Mouse (Mus musculus) adrenal gland (tissue): ENCODE measurements around the gene Phyhipl.

Experiments used
- intact Hi-C: fragments of 180-260 bp; cut with DNase I; formaldehyde crosslinking; loops from one replicate; pipeline ENCODE4 v1.15.1; 2025
- long read RNA-seq, 2 experiments: library from polyadenylated mRNA; unstranded; transcript quantifications; one replicate each; pipeline ENCODE4 v2.0.0; 2020; ENCODE audit warnings: borderline replicate concordance in 1 of 2; ENCODE audit not compliant: insufficient replicate concordance in 1 of 2

Gene Phyhipl
- long read RNA-seq, experiment 1, partial matches to known transcripts = 0 of 4 reads
- long read RNA-seq, experiment 1, other reads (novel, unspliced or antisense) = 0 of 4 reads
- long read RNA-seq, experiment 2, partial matches to known transcripts = 0 of 5 reads
- long read RNA-seq, experiment 2, other reads (novel, unspliced or antisense) = 1 of 5 reads

- intact Hi-C loops = no loop called here
Measured at GRCm38 (mm10) chr10:70655828-70656227, at the start of gene Phyhipl. TSS of gene Phyhipl (minus strand) at chr10:70655965.

GRCm38 (mm10) chr10:70703211-70703610, 47.4 kb upstream of the Phyhipl start:
- intact Hi-C loops = no loop called here

- intact Hi-C loops = no loop called here
Measured at GRCm38 (mm10) chr10:70699581-70699980, 43.8 kb upstream of the Phyhipl start.

- intact Hi-C loops = no loop called here
Measured at GRCm38 (mm10) chr10:70698014-70698413, 42.2 kb upstream of the Phyhipl start.

GRCm38 (mm10) chr10:70696748-70697585, 41.2 kb upstream of the Phyhipl start:
- intact Hi-C loops = no loop called here

- intact Hi-C loops = no loop called here
Measured at GRCm38 (mm10) chr10:70689346-70689745, 33.6 kb upstream of the Phyhipl start.

- intact Hi-C loops = no loop called here
Measured at GRCm38 (mm10) chr10:70688881-70689280, 33.1 kb upstream of the Phyhipl start.

- intact Hi-C loops = no loop called here
Measured at GRCm38 (mm10) chr10:70686941-70687703, 31.4 kb upstream of the Phyhipl start.

GRCm38 (mm10) chr10:70686505-70686904, 30.7 kb upstream of the Phyhipl start:
- intact Hi-C loops = no loop called here

- intact Hi-C loops = no loop called here
Measured at GRCm38 (mm10) chr10:70683508-70683907, 27.7 kb upstream of the Phyhipl start.

- intact Hi-C loops = no loop called here
Measured at GRCm38 (mm10) chr10:70677946-70678345, 22.2 kb upstream of the Phyhipl start.

GRCm38 (mm10) chr10:70656272-70656671, 507 bp upstream of the Phyhipl start:
- intact Hi-C loops = no loop called here

- intact Hi-C loops = no loop called here
Measured at GRCm38 (mm10) chr10:70654655-70655054, 1.1 kb downstream of the Phyhipl start.

- intact Hi-C loops = no loop called here
Measured at GRCm38 (mm10) chr10:70654139-70654538, 1.6 kb downstream of the Phyhipl start.

GRCm38 (mm10) chr10:70651769-70652648, 3.8 kb downstream of the Phyhipl start:
- intact Hi-C loops = no loop called here

GRCm38 (mm10) chr10:70648831-70649230, 6.9 kb downstream of the Phyhipl start:
- intact Hi-C loops = no loop called here

GRCm38 (mm10) chr10:70643131-70643530, 12.6 kb downstream of the Phyhipl start:
- intact Hi-C loops = no loop called here

- intact Hi-C loops = no loop called here
Measured at GRCm38 (mm10) chr10:70640896-70641596, 14.7 kb downstream of the Phyhipl start.

GRCm38 (mm10) chr10:70640075-70640737, 15.6 kb downstream of the Phyhipl start:
- intact Hi-C loops = no loop called here
